Mouse (Mus musculus) stomach, postnatal 0 days (tissue): ENCODE results near the gene Maml1.

Experiments
- CTCF ChIP-seq: IDR thresholded peaks from 2 replicates; pipeline ENCODE4 v1.5.1; 2016; ENCODE audit warnings: antibody characterized with exemption, low read depth, mild to moderate bottlenecking, moderate library complexity
- EP300 ChIP-seq: optimal IDR thresholded peaks from 2 replicates; pipeline ENCODE3; 2016; ENCODE audit warnings: antibody characterized with exemption

GRCm38 (mm10) chr11:50333181-50333580 is 41.1 kb upstream of the Maml1 start:
- TF ChIP-seq EP300 = no peak
- no peak for TF ChIP-seq CTCF
